Mouse (Mus musculus) thymus, adult 2 months (tissue): Measurements from ENCODE around the gene Chia1. TPM values are rescaled to one million over a fixed set of nuclear protein-coding genes. Genes with fewer than 3 reads are reported as not detected.
"Not testable (repeated sequence)": the region's sequence is repeated elsewhere in the genome, so short reads cannot be mapped to it uniquely, and the experiment has no call there.

ENCODE experiments used
- DNase-seq: peaks from one replicate; pipeline ENCODE4 v3.0.0; 2021
- H3K27ac ChIP-seq: fragments of 200-500 bp; 2 replicates; pipeline ENCODE4 v1.5.1; 2012; ENCODE audit warnings: low read length, control low read depth; ENCODE audit not compliant: control insufficient read depth, insufficient read depth
- H3K27me3 ChIP-seq: fragments of 200-500 bp; 2 replicates; pipeline ENCODE4 v1.6.1; 2012; ENCODE audit warnings: mild to moderate bottlenecking, low read length, moderate library complexity, mixed read lengths; ENCODE audit not compliant: control insufficient read depth, insufficient read depth
- H3K36me3 ChIP-seq: fragments of 200-500 bp; 2 replicates; pipeline ENCODE4 v1.6.1; 2012; ENCODE audit warnings: mild to moderate bottlenecking, low read length, moderate library complexity; ENCODE audit not compliant: control insufficient read depth, insufficient read depth
- H3K4me1 ChIP-seq: fragments of 200-500 bp; replicated peaks from 2 replicates; pipeline ENCODE4 v1.6.1; 2012; ENCODE audit warnings: low read length; ENCODE audit not compliant: control insufficient read depth, insufficient read depth
- H3K4me3 ChIP-seq: fragments of 200-500 bp; 2 replicates; pipeline ENCODE4 v1.5.1; 2012; ENCODE audit warnings: mild to moderate bottlenecking, low read length, control low read depth, moderate library complexity; ENCODE audit not compliant: control insufficient read depth, insufficient read depth
- CTCF ChIP-seq: fragments of 200-500 bp; IDR thresholded peaks from 2 replicates; pipeline ENCODE4 v1.5.1; 2012; ENCODE audit warnings: mild to moderate bottlenecking, control low read depth, low read length, moderate library complexity, borderline replicate concordance; ENCODE audit not compliant: control insufficient read depth, poor library complexity, insufficient read depth; ENCODE audit errors: extremely low read depth
- POLR2A ChIP-seq: fragments of 200-500 bp; IDR thresholded peaks from 2 replicates; pipeline ENCODE4 v1.6.1; 2012; ENCODE audit warnings: mild to moderate bottlenecking, low read length, control low read depth, moderate library complexity; ENCODE audit not compliant: control insufficient read depth, poor library complexity, insufficient read depth; ENCODE audit errors: extremely low read depth
- WGBS: fragments of 180-500 bp; shearing (Covaris S2); methylation state at CpG from one replicate; pipeline ENCODE4 v1.1.7; 2018; 5-methylcytosine and 5-hydroxymethylcytosine counted together
- polyA plus RNA-seq: library from polyadenylated mRNA; depleted of rRNA; stranded (reverse); fragments of >200 nt; gene quantifications from 2 replicates; pipeline ENCODE4 v1.2.3, GENCODE M21; 2012; rRNA removed

Gene Chia1
- polyA plus RNA-seq = 0.20 TPM in 2 replicates

DNA sequence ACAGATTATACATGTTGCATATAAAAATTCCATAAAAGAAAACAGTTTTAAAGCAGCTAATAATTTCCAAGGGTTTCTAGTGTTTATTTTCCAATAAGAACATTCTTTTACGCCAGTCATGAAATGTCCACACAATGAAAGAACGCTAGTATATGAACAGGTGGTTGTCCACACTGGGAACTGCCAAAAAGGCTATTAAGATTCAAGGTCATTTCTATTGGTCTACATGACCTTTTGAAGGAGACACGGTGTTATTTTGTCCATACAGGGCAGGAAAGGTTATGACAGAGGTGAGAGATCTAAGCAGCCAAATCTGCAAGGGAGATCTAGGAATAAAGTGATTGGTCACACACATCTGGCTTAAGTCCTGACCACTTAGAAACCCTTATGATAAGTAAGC lies at the start of gene Chia1:
Chia1 (plus strand) TSS at position 301 of the 400 bp plus-strand sequence.
- WGBS = 90% methylated on average over 3 of the region's 3 CpGs
- no peaks in the 10 kb centered on the region for H3K27me3 ChIP-seq
- no peak for DNase-seq
- H3K4me1 ChIP-seq = no peaks in the 10 kb centered on the region
- H3K36me3 ChIP-seq = no peaks in the 10 kb centered on the region
- no peak for TF ChIP-seq CTCF
- no peak for TF ChIP-seq POLR2A
- H3K27ac ChIP-seq = no peak within 1 kb of the TSS
- H3K4me3 ChIP-seq = no peak within 1 kb of the TSS

DNA sequence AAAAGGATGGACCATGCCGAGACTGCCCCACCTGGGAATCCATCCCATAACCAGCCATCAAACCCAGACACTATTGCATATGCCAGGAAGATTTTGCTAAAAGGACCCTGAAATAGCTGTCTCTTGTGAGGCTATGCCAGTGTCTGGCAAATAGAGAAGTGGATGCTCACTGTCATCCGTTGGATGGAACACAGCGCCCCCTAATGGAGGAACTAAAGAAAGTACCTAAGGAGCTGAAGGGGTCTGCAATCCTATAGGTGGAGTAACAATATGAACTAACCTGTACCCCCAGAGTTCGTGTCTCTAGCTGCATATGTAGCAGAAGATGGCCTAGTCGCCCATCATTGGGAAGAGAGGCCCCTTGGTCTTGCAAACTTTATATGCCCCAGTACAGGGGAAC lies 45.3 kb upstream of the Chia1 start:
- not testable (repeated sequence) for H3K36me3 ChIP-seq, H3K27me3 ChIP-seq, H3K27ac ChIP-seq, H3K4me1 ChIP-seq, H3K4me3 ChIP-seq
- 51% methylated on average over 5 of the region's 5 CpGs for WGBS
- peak; percentile 29 for DNase-seq

DNA sequence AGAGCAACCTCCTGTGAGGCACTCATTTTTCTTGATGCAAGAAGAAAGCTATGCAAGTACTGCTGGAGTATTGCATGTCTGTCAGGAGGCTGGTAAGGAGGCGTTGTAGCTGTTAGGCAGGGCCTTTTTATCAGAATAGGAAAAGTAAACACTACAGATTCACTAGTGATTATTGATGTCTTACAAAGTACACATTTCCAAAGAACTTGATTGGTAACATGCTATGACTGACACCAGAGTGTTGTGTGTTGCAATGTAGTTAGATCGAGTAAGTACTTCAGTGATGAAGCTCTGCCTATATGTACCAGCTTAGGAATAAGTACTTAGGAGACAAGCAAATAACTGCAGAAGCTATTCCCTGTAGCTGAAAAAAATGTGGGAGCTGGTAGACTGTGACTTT lies 42.0 kb upstream of the Chia1 start:
- WGBS = 98% methylated on average over 2 of the region's 2 CpGs
- Histone ChIP-seq H3K4me1 (no peaks in the 10 kb centered on the region), H3K4me3 (no peak overlapping the region), H3K27ac (no peak overlapping the region), H3K36me3 (no peaks in the 10 kb centered on the region), H3K27me3 (no peaks in the 10 kb centered on the region)
- DNase-seq = no peak
- TF ChIP-seq CTCF (no peak), POLR2A (no peak)

DNA sequence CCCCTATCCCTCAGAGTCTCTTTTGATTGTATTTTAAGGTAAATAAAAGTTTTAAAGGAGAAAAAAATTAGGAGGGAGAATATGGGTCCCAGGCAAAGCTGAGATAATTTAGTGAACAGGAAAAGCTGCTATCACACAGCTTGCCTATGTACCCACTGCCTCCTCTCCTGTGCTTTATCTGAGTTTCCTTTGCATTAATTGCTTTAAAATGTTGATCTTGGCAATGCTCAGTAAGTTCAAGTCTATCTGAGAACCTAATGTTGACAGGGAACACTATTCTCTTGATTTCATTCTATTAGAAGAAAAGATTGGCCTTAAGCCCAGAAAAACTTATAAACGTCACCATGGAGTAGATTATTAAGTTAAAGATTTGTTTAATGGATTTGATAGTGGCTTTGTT lies 38.2 kb upstream of the Chia1 start:
- no peaks in the 10 kb centered on the region for H3K27me3 ChIP-seq
- no peaks in the 10 kb centered on the region for H3K36me3 ChIP-seq
- no peak for DNase-seq
- WGBS = 96% methylated on average over 1 of the region's 1 CpGs
- no peaks in the 10 kb centered on the region for H3K4me1 ChIP-seq
- TF ChIP-seq POLR2A (no peak), CTCF (no peak)
- no peak overlapping the region for H3K27ac ChIP-seq
- no peak overlapping the region for H3K4me3 ChIP-seq

DNA sequence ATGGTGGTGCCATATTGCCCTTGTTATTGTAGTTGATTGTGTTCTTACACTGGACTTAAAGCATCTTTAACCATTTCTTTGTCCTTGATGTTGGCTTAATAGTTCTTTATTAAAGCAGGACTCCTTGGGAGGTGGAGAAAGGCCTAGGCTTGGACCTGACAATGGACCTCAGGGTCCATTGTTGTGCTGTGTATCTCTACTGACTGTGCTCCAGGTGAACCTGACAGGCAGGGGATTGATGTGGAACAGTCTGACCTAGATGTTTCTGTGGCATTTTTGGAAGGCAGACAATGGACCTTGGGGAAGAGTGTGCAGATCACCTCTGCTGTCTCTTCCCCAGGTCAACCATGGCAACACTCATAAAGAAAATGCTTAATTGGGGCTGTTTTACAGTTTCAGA lies 14.0 kb downstream of the Chia1 start:
- TF ChIP-seq POLR2A = no peak
- no peak for TF ChIP-seq CTCF

DNA sequence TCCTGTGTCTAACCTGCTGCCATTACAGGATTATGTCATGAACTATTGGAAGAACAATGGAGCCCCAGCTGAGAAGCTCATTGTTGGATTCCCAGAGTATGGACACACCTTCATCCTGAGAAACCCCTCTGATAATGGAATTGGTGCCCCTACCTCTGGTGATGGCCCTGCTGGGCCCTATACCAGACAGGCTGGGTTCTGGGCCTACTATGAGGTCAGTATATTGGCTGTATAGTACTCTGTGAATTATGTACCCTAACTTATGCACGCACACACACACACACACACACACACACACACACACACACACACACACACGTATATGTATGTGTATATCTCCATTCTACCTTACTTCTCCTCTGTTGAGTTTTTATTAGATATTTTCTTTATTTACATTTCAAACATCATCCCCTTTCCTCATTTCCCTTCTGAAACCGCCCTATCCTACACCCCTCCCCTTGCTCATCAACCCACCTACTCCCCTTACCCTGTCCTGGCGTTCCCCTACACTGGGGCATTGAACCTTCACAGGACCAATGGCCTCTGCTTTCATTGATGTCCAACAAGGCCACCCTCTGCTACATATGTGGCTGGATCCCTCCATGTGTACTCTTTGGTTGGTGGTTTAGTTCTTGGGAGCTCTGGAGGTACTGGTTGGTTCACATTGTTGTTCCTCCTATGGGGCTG lies 15.9 kb downstream of the Chia1 start:
- Histone ChIP-seq H3K4me3 (no peak overlapping the region), H3K27me3 (no peaks in the 10 kb centered on the region), H3K27ac (no peak overlapping the region), H3K4me1 (no peaks in the 10 kb centered on the region), H3K36me3 (no peaks in the 10 kb centered on the region)
- DNase-seq = no peak
- WGBS = 81% methylated on average over 4 of the region's 4 CpGs
- TF ChIP-seq CTCF = no peak
- no peak for TF ChIP-seq POLR2A

More for the DNA sequence above, 14.0 kb downstream of the Chia1 start:
- DNase-seq = no peak
- H3K27me3 ChIP-seq = no peaks in the 10 kb centered on the region
- H3K27ac ChIP-seq = no peak overlapping the region
- no peaks in the 10 kb centered on the region for H3K4me1 ChIP-seq
- H3K4me3 ChIP-seq = no peak overlapping the region
- no peaks in the 10 kb centered on the region for H3K36me3 ChIP-seq

DNA sequence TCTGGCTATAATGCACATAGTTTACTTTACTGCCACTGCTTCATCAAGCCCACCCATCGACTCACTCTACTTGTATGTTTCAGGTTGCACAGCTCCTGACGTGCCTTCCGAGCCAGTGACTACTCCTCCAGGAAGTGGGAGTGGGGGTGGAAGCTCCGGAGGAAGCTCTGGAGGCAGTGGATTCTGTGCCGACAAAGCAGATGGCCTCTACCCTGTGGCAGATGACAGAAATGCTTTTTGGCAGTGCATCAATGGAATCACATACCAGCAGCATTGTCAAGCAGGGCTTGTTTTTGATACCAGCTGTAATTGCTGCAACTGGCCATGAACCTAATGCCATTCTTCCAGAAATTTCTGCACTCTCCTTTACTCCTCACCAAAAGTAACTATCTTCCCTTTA lies 18.7 kb downstream of the Chia1 start:
- DNase-seq = no peak
- Histone ChIP-seq H3K36me3 (no peaks in the 10 kb centered on the region), H3K27me3 (no peaks in the 10 kb centered on the region), H3K4me1 (no peaks in the 10 kb centered on the region), H3K27ac (no peak overlapping the region), H3K4me3 (no peak overlapping the region)
- 85% methylated on average over 5 of the region's 5 CpGs for WGBS
- TF ChIP-seq CTCF (no peak), POLR2A (no peak)
